Mouse (Mus musculus) forebrain, embryonic 13.5 days (tissue): ENCODE data around the gene Cpa2. TPM values are rescaled to one million over a fixed set of nuclear protein-coding genes. Genes with fewer than 3 reads are reported as not detected.

ENCODE experiments used
- ATAC-seq: fragments of 200-750 bp; cut with Nextera tagmentation; 2 replicates; pipeline ENCODE4 v1.8.0; 2017
- H3K27ac ChIP-seq: fragments of 300-500 bp; sonication (generic); 2 replicates; pipeline ENCODE4 v1.5.1; 2015; ENCODE audit warnings: inconsistent platforms, mild to moderate bottlenecking, moderate library complexity
- H3K27me3 ChIP-seq: fragments of 300-500 bp; sonication (generic); 2 replicates; pipeline ENCODE4 v1.6.1; 2015; ENCODE audit warnings: mild to moderate bottlenecking, inconsistent platforms
- H3K36me3 ChIP-seq: fragments of 300-500 bp; sonication (generic); 2 replicates; pipeline ENCODE4 v1.6.1; 2015; ENCODE audit warnings: mild to moderate bottlenecking, inconsistent platforms; ENCODE audit not compliant: poor library complexity, severe bottlenecking
- H3K4me1 ChIP-seq: fragments of 300-500 bp; sonication (generic); 2 replicates; pipeline ENCODE4 v1.6.1; 2015; ENCODE audit warnings: inconsistent platforms
- H3K4me2 ChIP-seq: fragments of 300-500 bp; sonication (generic); 2 replicates; pipeline ENCODE4 v1.6.1; 2015; ENCODE audit warnings: inconsistent platforms, mild to moderate bottlenecking, moderate library complexity
- H3K4me3 ChIP-seq: fragments of 300-500 bp; sonication (generic); 2 replicates; pipeline ENCODE4 v1.5.1; 2015; ENCODE audit warnings: mild to moderate bottlenecking, inconsistent platforms
- H3K9ac ChIP-seq: fragments of 300-500 bp; sonication (generic); 2 replicates; pipeline ENCODE4 v1.6.1; 2015; ENCODE audit warnings: mild to moderate bottlenecking, inconsistent platforms
- H3K9me3 ChIP-seq: fragments of 300-500 bp; sonication (generic); replicated peaks from 2 replicates; pipeline ENCODE4 v1.6.1; 2016; ENCODE audit warnings: inconsistent platforms
- WGBS: fragments of 180-500 bp; shearing (Covaris S2); methylation state at CpG from one replicate; pipeline ENCODE4 v1.1.7; 2015; 5-methylcytosine and 5-hydroxymethylcytosine counted together
- polyA plus RNA-seq: library from polyadenylated mRNA; unstranded; fragments of >200 nt; fragmentation: Nextera tagmentation; extraction: Ambion mirVana; gene quantifications from 2 replicates; pipeline ENCODE4 v1.2.1, GENCODE M21; 2015

The Cpa2 gene
- polyA plus RNA-seq, 1 experiment from 2014 or later: 5.2 TPM

- ATAC-seq: peak; percentile 31; the same call in 1 of the 2 replicates
- Histone ChIP-seq H3K27ac (peak overlapping the region; percentile 87), H3K4me3 (no peak overlapping the region), H3K4me2 (peak overlapping the region; percentile 57), H3K36me3 (no peaks in the 10 kb centered on the region), H3K27me3 (no peaks in the 10 kb centered on the region), H3K9ac (no peak overlapping the region), H3K4me1 (peaks cover 53% of the 10 kb centered on the region), H3K9me3 (no peaks in the 10 kb centered on the region)
Measured at GRCm38 (mm10) chr6:30551193-30551515, 9.8 kb downstream of the Cpa2 start.

GRCm38 (mm10) chr6:30551644-30552580, 10.5 kb downstream of the Cpa2 start:
- peak overlapping the region; percentile 87 for H3K27ac ChIP-seq
- peak overlapping the region; percentile 57 for H3K4me2 ChIP-seq
- peak overlapping the region; percentile 60 for H3K9ac ChIP-seq
- 13% methylated on average over 23 of the region's 23 CpGs for WGBS
- H3K36me3 ChIP-seq: no peaks in the 10 kb centered on the region
- peaks cover 45% of the 10 kb centered on the region for H3K4me1 ChIP-seq
- H3K9me3 ChIP-seq: no peaks in the 10 kb centered on the region
- H3K4me3 ChIP-seq: peak overlapping the region; percentile 18
- peak; percentile 70 for ATAC-seq
- H3K27me3 ChIP-seq: no peaks in the 10 kb centered on the region

GRCm38 (mm10) chr6:30552628-30553027, 11.2 kb downstream of the Cpa2 start:
- 0 out of 2 replicates have a peak, but pooled peaks have one; percentile 28 for ATAC-seq

GRCm38 (mm10) chr6:30553381-30554010, 12.1 kb downstream of the Cpa2 start:
- WGBS: 79% methylated on average over 7 of the region's 7 CpGs
- Histone ChIP-seq H3K36me3 (no peaks in the 10 kb centered on the region), H3K9ac (no peak overlapping the region), H3K4me2 (no peak overlapping the region), H3K9me3 (no peaks in the 10 kb centered on the region), H3K27ac (no peak overlapping the region), H3K4me3 (no peak overlapping the region), H3K27me3 (no peaks in the 10 kb centered on the region), H3K4me1 (peaks cover 33% of the 10 kb centered on the region)
- no peak for ATAC-seq

More at GRCm38 (mm10) chr6:30552628-30553027, 11.2 kb downstream of the Cpa2 start:
- Histone ChIP-seq H3K9ac (no peak overlapping the region), H3K27ac (peak overlapping the region; percentile 60), H3K9me3 (no peaks in the 10 kb centered on the region), H3K4me2 (no peak overlapping the region), H3K4me3 (no peak overlapping the region), H3K4me1 (peaks cover 41% of the 10 kb centered on the region), H3K27me3 (no peaks in the 10 kb centered on the region), H3K36me3 (no peaks in the 10 kb centered on the region)
- WGBS: 55% methylated on average over 6 of the region's 6 CpGs

GRCm38 (mm10) chr6:30554092-30554491, 12.7 kb downstream of the Cpa2 start:
- H3K36me3 ChIP-seq: no peaks in the 10 kb centered on the region
- peaks cover 28% of the 10 kb centered on the region for H3K4me1 ChIP-seq
- no peak for ATAC-seq
- H3K27me3 ChIP-seq: no peaks in the 10 kb centered on the region
- no peaks in the 10 kb centered on the region for H3K9me3 ChIP-seq
- no peak overlapping the region for H3K27ac ChIP-seq
- H3K9ac ChIP-seq: no peak overlapping the region
- H3K4me3 ChIP-seq: no peak overlapping the region
- H3K4me2 ChIP-seq: no peak overlapping the region
- WGBS: 93% methylated on average over 5 of the region's 5 CpGs

- H3K4me1 ChIP-seq: peaks cover 22% of the 10 kb centered on the region
- H3K4me2 ChIP-seq: no peak overlapping the region
- no peaks in the 10 kb centered on the region for H3K36me3 ChIP-seq
- no peaks in the 10 kb centered on the region for H3K9me3 ChIP-seq
- no peak overlapping the region for H3K9ac ChIP-seq
- H3K4me3 ChIP-seq: no peak overlapping the region
- no peaks in the 10 kb centered on the region for H3K27me3 ChIP-seq
- 93% methylated on average over 5 of the region's 5 CpGs for WGBS
- ATAC-seq: no peak
- H3K27ac ChIP-seq: no peak overlapping the region
Measured at GRCm38 (mm10) chr6:30554621-30555170, 13.3 kb downstream of the Cpa2 start.

- 15% methylated on average over 2 of the region's 9 CpGs for WGBS
- Histone ChIP-seq H3K4me3 (no peak overlapping the region), H3K9ac (no peak overlapping the region), H3K27me3 (no peaks in the 10 kb centered on the region), H3K27ac (no peak overlapping the region), H3K36me3 (no peaks in the 10 kb centered on the region), H3K4me1 (peaks cover 17% of the 10 kb centered on the region), H3K9me3 (no peaks in the 10 kb centered on the region), H3K4me2 (no peak overlapping the region)
- ATAC-seq: no peak
Measured at GRCm38 (mm10) chr6:30556080-30556479, 14.7 kb downstream of the Cpa2 start.

- H3K4me3 ChIP-seq: no peak overlapping the region
- no peaks in the 10 kb centered on the region for H3K27me3 ChIP-seq
- WGBS: 82% methylated on average over 1 of the region's 1 CpGs
- no peaks in the 10 kb centered on the region for H3K9me3 ChIP-seq
- no peak overlapping the region for H3K9ac ChIP-seq
- no peak overlapping the region for H3K27ac ChIP-seq
- no peaks in the 10 kb centered on the region for H3K4me1 ChIP-seq
- ATAC-seq: no peak
- H3K36me3 ChIP-seq: no peaks in the 10 kb centered on the region
- H3K4me2 ChIP-seq: no peak overlapping the region
Measured at GRCm38 (mm10) chr6:30559726-30560125, 18.3 kb downstream of the Cpa2 start.

GRCm38 (mm10) chr6:30562132-30562531, 20.8 kb downstream of the Cpa2 start:
- no peaks in the 10 kb centered on the region for H3K9me3 ChIP-seq
- H3K36me3 ChIP-seq: no peaks in the 10 kb centered on the region
- no peak for ATAC-seq
- H3K4me2 ChIP-seq: no peak overlapping the region
- H3K27me3 ChIP-seq: no peaks in the 10 kb centered on the region
- no peak overlapping the region for H3K9ac ChIP-seq
- no peaks in the 10 kb centered on the region for H3K4me1 ChIP-seq
- H3K27ac ChIP-seq: no peak overlapping the region
- WGBS: 80% methylated on average over 4 of the region's 4 CpGs
- H3K4me3 ChIP-seq: no peak overlapping the region

- Histone ChIP-seq H3K9me3 (no peaks in the 10 kb centered on the region), H3K9ac (no peak overlapping the region), H3K4me1 (0 out of 2 replicates have a peak, but pooled peaks cover 3% of the 10 kb centered on the region), H3K36me3 (no peaks in the 10 kb centered on the region), H3K27ac (no peak overlapping the region), H3K27me3 (no peaks in the 10 kb centered on the region), H3K4me2 (no peak overlapping the region), H3K4me3 (no peak overlapping the region)
- no peak for ATAC-seq
- WGBS: 91% methylated on average over 6 of the region's 6 CpGs
Measured at GRCm38 (mm10) chr6:30563575-30563974, 22.2 kb downstream of the Cpa2 start.

GRCm38 (mm10) chr6:30564051-30564450, 22.7 kb downstream of the Cpa2 start:
- Histone ChIP-seq H3K27ac (no peak overlapping the region), H3K9me3 (no peaks in the 10 kb centered on the region), H3K4me1 (0 out of 2 replicates have a peak, but pooled peaks cover 3% of the 10 kb centered on the region), H3K27me3 (no peaks in the 10 kb centered on the region), H3K36me3 (no peaks in the 10 kb centered on the region), H3K4me3 (no peak overlapping the region), H3K9ac (no peak overlapping the region), H3K4me2 (no peak overlapping the region)
- ATAC-seq: no peak
- 93% methylated on average over 6 of the region's 6 CpGs for WGBS

GRCm38 (mm10) chr6:30568069-30568468, 26.7 kb downstream of the Cpa2 start, which contains the start of gene Cpa4:
TSS of gene Cpa4 (plus strand) at chr6:30568369.
- Histone ChIP-seq H3K9ac (no peak within 1 kb of the TSS), H3K9me3 (no peaks in the 10 kb centered on the region), H3K4me3 (no peak within 1 kb of the TSS), H3K27ac (no peak within 1 kb of the TSS; the same call in 1 of the 2 replicates), H3K4me2 (no peak within 1 kb of the TSS), H3K36me3 (no peaks in the 10 kb centered on the region), H3K4me1 (peaks cover 15% of the 10 kb centered on the region), H3K27me3 (no peaks in the 10 kb centered on the region)
- 77% methylated on average over 5 of the region's 5 CpGs for WGBS
- ATAC-seq: no peak
